Mouse (Mus musculus) ES-CJ7 (cell line): ENCODE results near the gene Cd19.
A peak's percentile ranks its signal among the peaks of the same experiment; 100 is the strongest.
"Not testable (repeated sequence)": the region's sequence is repeated elsewhere in the genome, so short reads cannot be mapped to it uniquely, and the experiment has no call there.

Source experiments
- DNase-seq: peaks from one replicate; pipeline ENCODE4 v3.0.0; 2011; ENCODE audit warnings: low read depth, low spot score

Gene Cd19

GRCm38 (mm10) chr7:126435801-126436200 lies 21.1 kb upstream of the Cd19 start:
- peak; percentile 51 for DNase-seq

- DNase-seq, result no peak
These were observed 20.0 kb upstream of the Cd19 start for GRCm38 (mm10) chr7:126434726-126435125.

GRCm38 (mm10) chr7:126430167-126430566 lies 15.5 kb upstream of the Cd19 start:
- no peak for DNase-seq

- DNase-seq, result no peak
These were observed 14.8 kb upstream of the Cd19 start for GRCm38 (mm10) chr7:126429503-126429898.

GRCm38 (mm10) chr7:126428631-126429502 lies 14.2 kb upstream of the Cd19 start, which contains the start of gene Rabep2:
Rabep2 (plus strand) TSS chr7:126428759.
- DNase-seq, result peak; percentile 85

- DNase-seq, result no peak
These were observed 13.5 kb upstream of the Cd19 start for GRCm38 (mm10) chr7:126428154-126428553.

- DNase-seq, result peak; percentile 87
These were observed 12.7 kb upstream of the Cd19 start for GRCm38 (mm10) chr7:126427323-126427860.

- DNase-seq, result no peak
These were observed 9.5 kb upstream of the Cd19 start for GRCm38 (mm10) chr7:126424161-126424560.

GRCm38 (mm10) chr7:126421756-126422155 lies 7.1 kb upstream of the Cd19 start:
- DNase-seq, result no peak

GRCm38 (mm10) chr7:126418496-126418895 lies 3.8 kb upstream of the Cd19 start:
- no peak for DNase-seq

- no peak for DNase-seq
These were observed 2.9 kb upstream of the Cd19 start for GRCm38 (mm10) chr7:126417606-126418005.

- no peak for DNase-seq
These were observed 2.4 kb upstream of the Cd19 start for GRCm38 (mm10) chr7:126417045-126417444.

- DNase-seq, result no peak
These were observed 1.9 kb upstream of the Cd19 start for GRCm38 (mm10) chr7:126416615-126417014.

GRCm38 (mm10) chr7:126411061-126411460 lies 3.6 kb downstream of the Cd19 start:
- no peak for DNase-seq

- no peak for DNase-seq
These were observed 6.0 kb downstream of the Cd19 start for GRCm38 (mm10) chr7:126408686-126409085.

GRCm38 (mm10) chr7:126402518-126402917 lies 12.2 kb downstream of the Cd19 start:
- DNase-seq, result not testable (repeated sequence)

GRCm38 (mm10) chr7:126399548-126399947 lies 15.1 kb downstream of the Cd19 start:
- peak; percentile 88 for DNase-seq

GRCm38 (mm10) chr7:126397822-126398221 lies 16.9 kb downstream of the Cd19 start:
- DNase-seq, result no peak

GRCm38 (mm10) chr7:126397221-126397620 lies 17.5 kb downstream of the Cd19 start:
- no peak for DNase-seq

- DNase-seq, result peak; percentile 99
These were observed 18.2 kb downstream of the Cd19 start, which contains the start of gene Nfatc2ip for GRCm38 (mm10) chr7:126396298-126397119. Nfatc2ip (minus strand) TSS chr7:126396737.

- peak; percentile 79 for DNase-seq
These were observed 22.4 kb downstream of the Cd19 start for GRCm38 (mm10) chr7:126392086-126392884.
